Mouse (Mus musculus) gastrocnemius, postnatal 36 days (tissue): ENCODE data around the gene Dpp6. TPM values are rescaled to one million over a fixed set of nuclear protein-coding genes. Genes with fewer than 3 reads are reported as not detected.

Experiments
- DNase-seq, 2 experiments: peaks; one replicate each; pipeline ENCODE4 v3.0.0; 2022
- intact Hi-C: fragments of 180-260 bp; cut with DNase I; formaldehyde crosslinking; loops from one replicate; pipeline ENCODE4 v1.15.1; 2025
- long read RNA-seq, 2 experiments: library from polyadenylated mRNA; stranded (forward); transcript quantifications; one replicate each; pipeline ENCODE4 v2.0.0; 2021
- total RNA-seq, 2 experiments: library from RNA; stranded (reverse); gene quantifications; 2 replicates each; pipeline ENCODE4 v1.2.3; 2021

The Dpp6 gene
- under 1 TPM; 0.36 to 0.52 TPM for total RNA-seq
- long read RNA-seq, experiment 1, result 0 reads
- long read RNA-seq, experiment 2, result 0 reads

GRCm38 (mm10) chr5:26816975-26817941, at the start of gene Dpp6:
Dpp6 (plus strand) TSS chr5:26817203.
- DNase-seq, result no peak
- intact Hi-C loops, result no loop called here

- intact Hi-C loops, result no loop called here
- DNase-seq, result no peak
These were observed 33.0 kb upstream of the Dpp6 start for GRCm38 (mm10) chr5:26783955-26784354.

DNA sequence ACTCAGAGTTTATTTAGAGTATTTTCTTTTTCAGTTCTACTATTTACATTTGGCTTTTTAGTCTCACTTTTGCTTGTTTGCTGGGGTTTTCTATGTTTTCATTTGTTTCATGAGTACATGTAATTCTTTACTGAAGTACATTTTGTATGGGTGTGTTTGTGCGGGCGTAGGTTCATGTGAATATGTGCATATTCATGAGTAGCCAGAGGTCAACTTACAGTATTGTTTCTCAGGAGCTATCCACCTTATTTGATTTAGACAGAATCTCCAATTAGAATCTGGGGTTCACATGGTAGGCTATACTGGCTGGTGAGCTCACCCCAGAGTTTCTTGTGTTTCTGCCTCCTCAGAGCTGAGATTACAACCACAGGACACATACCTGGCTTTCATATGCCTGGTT, 21.5 kb upstream of the Dpp6 start:
- DNase-seq, result no peak
- intact Hi-C loops, result no loop called here

- DNase-seq, result no peak
- intact Hi-C loops, result no loop called here
These were observed 19.0 kb downstream of the Dpp6 start for GRCm38 (mm10) chr5:26835972-26836371.

GRCm38 (mm10) chr5:26841151-26841550, 24.1 kb downstream of the Dpp6 start:
- intact Hi-C loops, result no loop called here
- DNase-seq, result no peak

DNA sequence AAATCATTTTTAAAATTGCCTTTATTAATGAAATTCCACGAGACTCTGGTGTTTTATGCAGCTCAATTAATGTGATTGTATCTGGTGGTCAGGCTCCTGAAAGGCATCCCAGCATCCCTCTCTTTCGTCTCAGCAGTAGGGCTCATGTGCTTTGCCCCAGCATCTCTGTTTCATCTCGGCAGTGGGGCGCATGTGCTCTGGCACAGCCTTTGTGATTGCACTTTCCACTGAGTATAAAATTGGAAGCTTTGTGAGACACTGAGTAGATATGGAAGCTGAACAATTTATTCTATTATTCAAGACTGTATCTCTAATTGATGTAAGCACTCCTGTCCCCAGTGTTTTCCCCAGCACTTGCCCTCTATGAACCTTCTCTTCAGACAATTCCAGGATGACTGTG, 37.7 kb downstream of the Dpp6 start:
- intact Hi-C loops, result no loop called here
- DNase-seq, result no peak

- no peak for DNase-seq
- intact Hi-C loops, result no loop called here
These were observed 58.4 kb downstream of the Dpp6 start for GRCm38 (mm10) chr5:26875449-26875848.

DNA sequence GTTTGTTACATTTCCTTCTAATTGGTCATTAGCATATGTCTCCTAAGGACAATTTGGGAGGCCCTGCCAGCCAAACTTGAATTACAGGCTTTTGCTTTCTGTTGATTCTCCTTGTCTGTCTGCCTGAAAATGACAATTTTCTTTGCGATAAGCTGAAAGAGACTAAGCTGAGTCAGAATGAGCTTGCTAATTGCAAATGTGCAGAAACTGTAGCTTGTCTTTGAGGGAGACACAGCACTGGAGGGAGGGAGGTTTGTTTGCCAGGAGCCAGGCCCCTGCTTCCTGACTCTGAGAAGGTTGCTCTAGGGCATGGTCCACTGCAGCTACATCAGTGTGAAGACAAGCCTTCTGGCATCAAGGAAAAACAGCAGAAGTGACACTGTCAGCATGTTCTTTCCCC, 70.5 kb downstream of the Dpp6 start:
- intact Hi-C loops, result no loop called here

DNA sequence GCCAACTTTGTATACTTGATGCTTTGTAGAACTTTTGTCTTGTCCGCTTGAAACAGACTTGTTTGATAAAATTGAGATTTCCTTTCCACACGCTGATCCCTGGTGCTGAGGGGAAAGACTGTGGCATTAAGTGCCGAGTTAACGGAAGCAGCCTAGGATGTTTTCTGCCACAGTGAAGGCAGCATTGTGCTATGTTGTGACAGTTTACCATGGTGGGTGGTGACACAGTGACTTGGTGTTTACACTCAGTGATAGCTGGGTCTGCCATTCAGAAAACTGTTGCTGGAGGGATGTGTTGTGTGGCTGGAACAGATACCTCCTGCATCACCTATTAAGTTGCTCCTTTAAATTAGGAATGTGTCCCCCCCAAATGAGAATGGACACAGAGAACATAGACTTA, 71.1 kb downstream of the Dpp6 start:
- intact Hi-C loops, result no loop called here
- no peak for DNase-seq

More for the DNA sequence above, 70.5 kb downstream of the Dpp6 start:
- no peak for DNase-seq

GRCm38 (mm10) chr5:26894346-26894745, 77.3 kb downstream of the Dpp6 start:
- no peak for DNase-seq
- intact Hi-C loops, result no loop called here

GRCm38 (mm10) chr5:26903786-26904185, 86.8 kb downstream of the Dpp6 start:
- DNase-seq, result no peak
- intact Hi-C loops, result loop anchor here (10.0 kb wide), 1 partner anchor 131 kb away; no protein-coding TSS in a partner anchor

GRCm38 (mm10) chr5:26904324-26905041, 87.5 kb downstream of the Dpp6 start:
- intact Hi-C loops, result loop anchor here (10.0 kb wide), 1 partner anchor 130 kb away; no protein-coding TSS in a partner anchor
- DNase-seq, result peak in 1 of 2 experiments; percentile 18

- no peak for DNase-seq
- intact Hi-C loops, result loop anchor here (10.0 kb wide), 1 partner anchor 128 kb away; no protein-coding TSS in a partner anchor
These were observed 90.1 kb downstream of the Dpp6 start for GRCm38 (mm10) chr5:26907151-26907550.

DNA sequence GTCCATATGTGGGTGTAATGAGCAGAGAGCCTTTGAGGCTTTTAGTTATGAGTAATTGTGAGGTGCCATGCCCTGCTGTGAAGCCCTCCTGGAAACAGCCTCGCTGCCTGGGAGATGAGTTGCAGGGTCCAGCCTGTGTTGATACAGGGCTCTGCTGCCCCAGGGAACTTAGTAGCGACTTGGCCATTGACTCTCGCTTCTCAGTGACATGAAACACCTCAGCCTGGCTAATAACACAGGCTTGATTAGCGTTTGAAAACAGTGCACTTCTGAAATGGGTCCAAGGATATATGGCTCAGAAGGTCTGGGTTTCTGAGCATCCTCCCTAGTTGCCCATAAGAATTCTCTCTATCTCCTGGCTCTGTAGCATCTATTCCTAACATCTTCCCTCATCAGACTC, 91.6 kb downstream of the Dpp6 start:
- intact Hi-C loops, result loop anchor here (10.0 kb wide), 1 partner anchor 126 kb away; no protein-coding TSS in a partner anchor
- DNase-seq, result no peak

GRCm38 (mm10) chr5:26910353-26910752, 93.3 kb downstream of the Dpp6 start:
- intact Hi-C loops, result no loop called here
- DNase-seq, result no peak

- intact Hi-C loops, result no loop called here
- DNase-seq, result no peak
These were observed 95.0 kb downstream of the Dpp6 start for GRCm38 (mm10) chr5:26911965-26912364.

DNA sequence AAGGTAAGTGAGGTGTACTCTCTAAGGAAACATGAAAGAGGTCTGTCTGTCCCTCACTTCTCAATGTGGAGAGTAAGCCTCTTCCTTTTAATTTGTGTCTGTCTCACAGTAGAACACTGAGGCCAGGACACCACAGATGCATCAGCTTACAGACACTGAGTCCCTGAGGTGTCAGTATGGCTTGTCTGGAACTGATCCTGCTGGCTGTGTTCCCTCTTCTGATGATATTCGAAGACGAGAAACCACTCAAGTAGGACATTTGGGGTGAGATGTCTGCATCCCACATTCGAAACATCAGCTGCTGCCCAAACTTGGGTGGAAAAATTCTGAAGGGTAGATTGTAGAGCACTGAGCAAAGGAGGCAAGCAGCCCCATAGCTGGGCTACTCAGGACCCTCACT, 101.8 kb downstream of the Dpp6 start:
- intact Hi-C loops, result no loop called here

DNA sequence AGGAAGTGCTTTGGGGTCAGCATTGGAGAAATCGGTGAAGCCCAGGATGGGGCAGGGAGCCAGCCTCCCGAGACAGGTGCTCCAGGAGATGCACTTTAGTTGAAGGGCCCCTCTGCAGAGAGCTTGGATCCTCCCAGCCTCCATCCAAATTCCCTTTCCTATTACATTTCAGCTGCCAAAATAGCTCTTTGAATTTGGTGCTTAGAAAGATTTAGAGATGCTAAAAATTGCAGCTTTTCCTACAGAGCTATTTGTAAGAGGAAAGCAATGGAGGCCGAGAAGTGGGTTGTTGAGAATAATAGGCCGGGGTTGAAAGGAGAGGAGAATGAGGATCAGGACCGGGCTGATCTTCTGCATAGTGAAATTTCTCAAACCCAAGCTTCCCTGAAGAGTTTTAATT, 107.5 kb downstream of the Dpp6 start:
- DNase-seq, result no peak
- intact Hi-C loops, result no loop called here

More for the DNA sequence above, 101.8 kb downstream of the Dpp6 start:
- no peak for DNase-seq

GRCm38 (mm10) chr5:26932413-26933122, 115.6 kb downstream of the Dpp6 start:
- intact Hi-C loops, result no loop called here
- no peak for DNase-seq

- intact Hi-C loops, result no loop called here
- no peak for DNase-seq
These were observed 117.9 kb downstream of the Dpp6 start for GRCm38 (mm10) chr5:26934911-26935310.

- DNase-seq, result no peak
- intact Hi-C loops, result no loop called here
These were observed 124.5 kb downstream of the Dpp6 start for GRCm38 (mm10) chr5:26941471-26941870.
